Mouse (Mus musculus): ENCODE measurements around the gene Cryba4.

GRCm38 (mm10) chr5:112252400-112252799, at the start of gene Cryba4:
- TF ChIP-seq CTCF (IDR thresholded peaks at IDR 0.05; ENCODE audit: control insufficient read depth, insufficient read depth, insufficient replicate concordance, low read depth, low read length) = no peak
- no peak for TF ChIP-seq POLR2A (IDR thresholded peaks at IDR 0.05; ENCODE audit: control insufficient read depth, low read depth, low read length)
